Comparison of ENCODE assay signal across 18 mouse cellular contexts in the genomic region with DNA sequence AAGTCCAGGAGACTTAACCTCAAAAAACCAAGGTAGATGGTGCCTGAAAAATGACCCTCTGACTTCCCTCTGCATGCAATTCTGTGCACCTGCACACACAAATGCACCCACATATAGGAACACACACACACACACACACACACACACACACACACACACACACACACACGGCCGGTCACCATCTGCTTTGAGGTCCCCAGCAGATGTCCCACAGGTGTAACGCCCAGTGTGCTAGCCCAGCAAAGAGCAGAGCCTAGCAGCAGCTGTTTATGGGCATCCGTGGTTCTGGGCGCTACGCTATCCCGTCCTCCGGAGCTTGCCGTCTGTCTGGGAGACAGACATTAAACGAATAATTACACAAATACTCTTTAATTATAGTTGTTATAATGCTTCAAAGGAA. TPM values are rescaled to one million over a fixed set of nuclear protein-coding genes. Genes with fewer than 3 reads are reported as not detected.
DNase-seq lines count a peak whose midpoint lies in the region; ATAC-seq and TF ChIP-seq lines count a peak whose summit lies in the region.
"Had no signal": no experiment of that assay in that cellular context is flagged by ENCODE, and none has a peak within 500 bp of the region (broad histone marks: within the 10 kb centered on the region; RNA-seq: fewer than 3 reads in every experiment).

No protein-coding gene starts in this region.

- H3K79me2 ChIP-seq in myocyte (ENCODE audit: control insufficient read depth, insufficient read depth): peaks cover 25% of the 10 kb centered on the region

- no peak overlapping the region for H3ac ChIP-seq in myocyte (ENCODE audit: control insufficient read depth, insufficient read length)

- no peaks in the 10 kb centered on the region for H3K27me3 ChIP-seq in forebrain, embryonic 14.5 days (replicated peaks; ENCODE audit: control insufficient read depth, insufficient read depth, low read length)
- H3K27me3 ChIP-seq in forebrain, embryonic 15.5 days: no peaks in the 10 kb centered on the region
- no peaks in the 10 kb centered on the region for H3K27me3 ChIP-seq in liver, embryonic 11.5 days (replicated peaks; ENCODE audit: control insufficient read depth, insufficient read depth, low read length)
- H3K27me3 ChIP-seq in liver, embryonic 12.5 days (replicated peaks): no peaks in the 10 kb centered on the region
- no peaks in the 10 kb centered on the region for H3K27me3 ChIP-seq in embryonic facial prominence, embryonic 10.5 days (replicated peaks; ENCODE audit: low read depth, poor library complexity, severe bottlenecking)
- no peaks in the 10 kb centered on the region for H3K27me3 ChIP-seq in myocyte (ENCODE audit: control insufficient read depth, insufficient read depth, insufficient read length)
- H3K27me3 ChIP-seq: heart, embryonic 12.5 days; midbrain, embryonic 13.5 days had no signal

- DNase-seq in forebrain, embryonic 14.5 days (ENCODE audit: low spot score): no peak
- no peak for DNase-seq in liver, embryonic 11.5 days (ENCODE audit: low spot score)
- DNase-seq in embryonic facial prominence, embryonic 10.5 days (ENCODE audit: low spot score): peak; percentile 31
- DNase-seq in layer of hippocampus, adult 9-11 months: no peak
- no peak for DNase-seq in T-cell, adult 2 months (ENCODE audit: low spot score)
- DNase-seq: adrenal gland, postnatal 10 days; cerebellum, adult 9-11 months; embryo, embryonic 11 days; kidney, postnatal 36 days; left cerebral cortex, postnatal 4 days; right cerebral cortex, postnatal 4 days had no signal

- no peaks in the 10 kb centered on the region for H3K9me3 ChIP-seq in forebrain, embryonic 14.5 days (replicated peaks; ENCODE audit: control insufficient read depth, low read length)
- H3K9me3 ChIP-seq in forebrain, embryonic 15.5 days: no peaks in the 10 kb centered on the region
- no peaks in the 10 kb centered on the region for H3K9me3 ChIP-seq in liver, embryonic 11.5 days (ENCODE audit: control insufficient read depth, low read length)
- H3K9me3 ChIP-seq in liver, embryonic 12.5 days (replicated peaks): no peaks in the 10 kb centered on the region
- no peaks in the 10 kb centered on the region for H3K9me3 ChIP-seq in embryonic facial prominence, embryonic 10.5 days
- H3K9me3 ChIP-seq: heart, embryonic 12.5 days; midbrain, embryonic 13.5 days had no signal

- H3K4me3 ChIP-seq in forebrain, embryonic 14.5 days (ENCODE audit: low read depth, low read length): no peak overlapping the region
- no peak overlapping the region for H3K4me3 ChIP-seq in forebrain, embryonic 15.5 days
- no peak overlapping the region for H3K4me3 ChIP-seq in liver, embryonic 11.5 days (ENCODE audit: low read depth, low read length)
- no peak overlapping the region for H3K4me3 ChIP-seq in liver, embryonic 12.5 days
- no peak overlapping the region; the same call in 1 of the 2 replicates for H3K4me3 ChIP-seq in embryonic facial prominence, embryonic 10.5 days
- H3K4me3 ChIP-seq in myocyte: no peak overlapping the region
- H3K4me3 ChIP-seq: heart, embryonic 12.5 days; midbrain, embryonic 13.5 days had no signal

- ATAC-seq in forebrain, embryonic 14.5 days: peak; percentile 42; the same call in 1 of the 2 replicates
- ATAC-seq in forebrain, embryonic 15.5 days (replicated peaks): no peak
- ATAC-seq in liver, embryonic 11.5 days (replicated peaks; ENCODE audit: low FRiP score): no peak
- no peak for ATAC-seq in liver, embryonic 12.5 days
- ATAC-seq: intestine, postnatal 0 days; lung, postnatal 0 days had no signal

- H3K4me1 ChIP-seq in forebrain, embryonic 14.5 days (ENCODE audit: control insufficient read depth, insufficient read depth, low read length): peaks cover 20% of the 10 kb centered on the region; the same call in 1 of the 2 replicates
- peaks cover 60% of the 10 kb centered on the region for H3K4me1 ChIP-seq in forebrain, embryonic 15.5 days
- peaks cover 62% of the 10 kb centered on the region for H3K4me1 ChIP-seq in liver, embryonic 11.5 days (replicated peaks; ENCODE audit: control insufficient read depth, insufficient read depth, low read length)
- peaks cover 91% of the 10 kb centered on the region for H3K4me1 ChIP-seq in liver, embryonic 12.5 days
- peaks cover 75% of the 10 kb centered on the region for H3K4me1 ChIP-seq in embryonic facial prominence, embryonic 10.5 days

- no peak overlapping the region for H3K9ac ChIP-seq in forebrain, embryonic 14.5 days (ENCODE audit: low read length)
- no peak overlapping the region for H3K9ac ChIP-seq in forebrain, embryonic 15.5 days (replicated peaks)
- H3K9ac ChIP-seq in liver, embryonic 11.5 days (ENCODE audit: low read depth, low read length): no peak overlapping the region
- no peak overlapping the region for H3K9ac ChIP-seq in liver, embryonic 12.5 days
- H3K9ac ChIP-seq: heart, embryonic 12.5 days had no signal

- WGBS in forebrain, embryonic 14.5 days: 24% methylated on average over 10 of the region's 10 CpGs
- 30% methylated on average over 10 of the region's 10 CpGs for WGBS in forebrain, embryonic 15.5 days
- WGBS in liver, embryonic 11.5 days: 86% methylated on average over 10 of the region's 10 CpGs
- WGBS in liver, embryonic 12.5 days (ENCODE audit: insufficient replicate concordance): 86% methylated on average over 10 of the region's 10 CpGs
- WGBS in embryonic facial prominence, embryonic 10.5 days: 68% methylated on average over 10 of the region's 10 CpGs

- no peaks in the 10 kb centered on the region for H3K36me3 ChIP-seq in forebrain, embryonic 14.5 days (ENCODE audit: control insufficient read depth, insufficient read depth, low read length)
- no peaks in the 10 kb centered on the region for H3K36me3 ChIP-seq in forebrain, embryonic 15.5 days
- H3K36me3 ChIP-seq in liver, embryonic 11.5 days (ENCODE audit: control insufficient read depth, insufficient read depth, low read length): no peaks in the 10 kb centered on the region
- H3K36me3 ChIP-seq in liver, embryonic 12.5 days: peaks cover 7% of the 10 kb centered on the region; the same call in 1 of the 2 replicates
- H3K36me3 ChIP-seq in embryonic facial prominence, embryonic 10.5 days (replicated peaks): peaks cover 14% of the 10 kb centered on the region
- no peaks in the 10 kb centered on the region for H3K36me3 ChIP-seq in myocyte (ENCODE audit: control insufficient read depth, insufficient read depth)
- H3K36me3 ChIP-seq: midbrain, embryonic 13.5 days had no signal

- peak overlapping the region; percentile 30 for H3K4me2 ChIP-seq in forebrain, embryonic 14.5 days (ENCODE audit: low read length)
- H3K4me2 ChIP-seq in forebrain, embryonic 15.5 days (replicated peaks): no peak overlapping the region
- H3K4me2 ChIP-seq in liver, embryonic 11.5 days: peak overlapping the region; percentile 56
- no peak overlapping the region for H3K4me2 ChIP-seq in liver, embryonic 12.5 days
- no peak overlapping the region for H3K4me2 ChIP-seq in myocyte (ENCODE audit: low read depth)
- H3K4me2 ChIP-seq: heart, embryonic 12.5 days; midbrain, embryonic 13.5 days had no signal

- no peak overlapping the region for H3K27ac ChIP-seq in forebrain, embryonic 14.5 days (ENCODE audit: low read depth, low read length)
- H3K27ac ChIP-seq in forebrain, embryonic 15.5 days (replicated peaks): no peak overlapping the region
- no peak overlapping the region for H3K27ac ChIP-seq in liver, embryonic 11.5 days (ENCODE audit: low read depth, low read length)
- no peak overlapping the region for H3K27ac ChIP-seq in liver, embryonic 12.5 days
- H3K27ac ChIP-seq in embryonic facial prominence, embryonic 10.5 days (replicated peaks): no peak overlapping the region
- H3K27ac ChIP-seq: midbrain, embryonic 13.5 days had no signal

- no peak for TF ChIP-seq POLR2A in myocyte (IDR thresholded peaks at IDR 0.05; ENCODE audit: insufficient read length, low read depth)

TF ChIP-seq in myocyte, 11 proteins besides CTCF, POLR2A, EP300 and RAD21:
- no peak for TF ChIP-seq E2F4 (IDR thresholded peaks at IDR 0.05; ENCODE audit: insufficient read depth)
- peak in 2 of 3 experiments; percentile 34 to 47 for TF ChIP-seq MYOD1 (IDR thresholded peaks at IDR 0.05; ENCODE audit: control insufficient read depth in 1 of 3, insufficient read length in 2 of 3, low read depth in 2 of 3)
- no peak for TF ChIP-seq USF1 (IDR thresholded peaks at IDR 0.05; ENCODE audit: low read depth)
- peak in 2 of 3 experiments; percentile 56 to 58 for TF ChIP-seq MYOG (IDR thresholded peaks at IDR 0.05; ENCODE audit: control insufficient read depth in 1 of 3, insufficient read depth in 1 of 3, insufficient read length in 2 of 3, low read depth in 2 of 3)
- TF ChIP-seq MAX (IDR thresholded peaks at IDR 0.05; ENCODE audit: low read depth): no peak
- TF ChIP-seq POLR2AphosphoS2 (IDR thresholded peaks at IDR 0.05; ENCODE audit: insufficient read length, low read depth): no peak

RNA-seq across cellular contexts. Expression of gene Zfp710, which starts 6.9 kb away (rescaled TPM):
- 17.6 and 18.3 TPM in 2 replicates for polyA plus RNA-seq in forebrain, embryonic 14.5 days (2014; fragmentation: Nextera tagmentation; extraction: Ambion mirVana)
- 21.1 and 22.1 TPM in 2 replicates for polyA plus RNA-seq in forebrain, embryonic 15.5 days (2015; fragmentation: Nextera tagmentation; extraction: Ambion mirVana)
- polyA plus RNA-seq in liver, embryonic 11.5 days (2014; fragmentation: Nextera tagmentation; extraction: Ambion mirVana): 10.8 and 11.8 TPM in 2 replicates
- 7.2 and 8.9 TPM in 2 replicates for polyA plus RNA-seq in liver, embryonic 12.5 days (2016; fragmentation: Nextera tagmentation; extraction: Ambion mirVana)
- 21.5 and 25.2 TPM in 2 replicates for polyA plus RNA-seq in embryonic facial prominence, embryonic 10.5 days (2016; fragmentation: Nextera tagmentation; extraction: Ambion mirVana)
- 5.3 TPM for polyA plus RNA-seq in myocyte (2012; fragmentation: generic; extraction: Trizol)

Comparison
In these comparisons a context has a peak if more than half of its experiments do, and no peak if none do; other contexts are left out.
1. H3K4me2 ChIP-seq: peak in forebrain, embryonic 14.5 days (single experiment) and liver, embryonic 11.5 days (single experiment); none in forebrain, embryonic 15.5 days (single experiment), liver, embryonic 12.5 days (single experiment) and myocyte (single experiment).